Mouse (Mus musculus) ES-E14 (cell line): ENCODE measurements around the gene Wdr62.

Source experiments
- CHD2 ChIP-seq: IDR thresholded peaks from 2 replicates; pipeline ENCODE4 v1.6.1; 2014; ENCODE audit warnings: mild to moderate bottlenecking, low read depth, low read length, inconsistent platforms
- HCFC1 ChIP-seq: IDR thresholded peaks from 2 replicates; pipeline ENCODE4 v1.6.1; 2012; ENCODE audit warnings: low read length, inconsistent platforms, borderline replicate concordance; ENCODE audit not compliant: insufficient read depth
- MAFK ChIP-seq: IDR thresholded peaks from 2 replicates; pipeline ENCODE4 v1.6.1; 2014; ENCODE audit warnings: mild to moderate bottlenecking, low read depth, low read length, inconsistent platforms; ENCODE audit not compliant: insufficient read depth
- ZC3H11A ChIP-seq: IDR thresholded peaks from 2 replicates; pipeline ENCODE4 v1.6.1; 2012; ENCODE audit warnings: low read depth, mild to moderate bottlenecking, inconsistent platforms, low read length, borderline replicate concordance

- TF ChIP-seq MAFK (no peak), HCFC1 (no peak), CHD2 (no peak), ZC3H11A (no peak)
These were observed 84.8 kb downstream of the Wdr62 start for GRCm38 (mm10) chr7:30195461-30195860.
